Mouse (Mus musculus) T-helper 2 cell (primary cell): ENCODE results near the gene Ptprr.

Source experiments
- in situ Hi-C: fragments of 300-600 bp; cut with MboI, MseI; formaldehyde crosslinking; loops from one replicate; pipeline ENCODE4 v1.15.1; 2025; ENCODE audit warnings: high pct_unique_total_duplicates

The Ptprr gene

GRCm38 (mm10) chr10:116017845-116018479, at the start of gene Ptprr:
Gene Ptprr (plus strand): TSS chr10:116018213.
- in situ Hi-C loops, result no loop called here

GRCm38 (mm10) chr10:115976345-115976744, 41.7 kb upstream of the Ptprr start:
- in situ Hi-C loops, result no loop called here

GRCm38 (mm10) chr10:115978992-115979391, 39.0 kb upstream of the Ptprr start:
- in situ Hi-C loops, result no loop called here

GRCm38 (mm10) chr10:115980018-115980417, 38.0 kb upstream of the Ptprr start:
- in situ Hi-C loops, result no loop called here

- in situ Hi-C loops, result no loop called here
Observed at GRCm38 (mm10) chr10:115984308-115984707, 33.7 kb upstream of the Ptprr start.

- in situ Hi-C loops, result no loop called here
Observed at GRCm38 (mm10) chr10:116001838-116002237, 16.2 kb upstream of the Ptprr start.

- in situ Hi-C loops, result no loop called here
Observed at GRCm38 (mm10) chr10:116006675-116007074, 11.3 kb upstream of the Ptprr start.

GRCm38 (mm10) chr10:116018480-116018891, 473 bp downstream of the Ptprr start:
- in situ Hi-C loops, result no loop called here

GRCm38 (mm10) chr10:116019086-116019860, 1.3 kb downstream of the Ptprr start:
- in situ Hi-C loops, result no loop called here

- in situ Hi-C loops, result no loop called here
Observed at GRCm38 (mm10) chr10:116021081-116021480, 3.1 kb downstream of the Ptprr start.

GRCm38 (mm10) chr10:116038150-116038549, 20.1 kb downstream of the Ptprr start:
- in situ Hi-C loops, result no loop called here

- in situ Hi-C loops, result no loop called here
Observed at GRCm38 (mm10) chr10:116075954-116076353, 57.9 kb downstream of the Ptprr start.

GRCm38 (mm10) chr10:116078636-116079035, 60.6 kb downstream of the Ptprr start:
- in situ Hi-C loops, result no loop called here

- in situ Hi-C loops, result no loop called here
Observed at GRCm38 (mm10) chr10:116079396-116079795, 61.4 kb downstream of the Ptprr start.

- in situ Hi-C loops, result loop anchor here (10.0 kb wide), 1 partner anchor 114 kb away; no protein-coding TSS in a partner anchor
Observed at GRCm38 (mm10) chr10:116080841-116081240, 62.8 kb downstream of the Ptprr start.

- in situ Hi-C loops, result loop anchor here (10.0 kb wide), 1 partner anchor 111 kb away; no protein-coding TSS in a partner anchor
Observed at GRCm38 (mm10) chr10:116083965-116084364, 66.0 kb downstream of the Ptprr start.

GRCm38 (mm10) chr10:116096466-116096865, 78.5 kb downstream of the Ptprr start:
- in situ Hi-C loops, result no loop called here

- in situ Hi-C loops, result no loop called here
Observed at GRCm38 (mm10) chr10:116098470-116098869, 80.5 kb downstream of the Ptprr start.

GRCm38 (mm10) chr10:116108176-116108575, 90.2 kb downstream of the Ptprr start:
- in situ Hi-C loops, result no loop called here

GRCm38 (mm10) chr10:116108730-116109129, 90.7 kb downstream of the Ptprr start:
- in situ Hi-C loops, result no loop called here

- in situ Hi-C loops, result no loop called here
Observed at GRCm38 (mm10) chr10:116112868-116113267, 94.9 kb downstream of the Ptprr start.

- in situ Hi-C loops, result no loop called here
Observed at GRCm38 (mm10) chr10:116113867-116114474, 96.0 kb downstream of the Ptprr start, which contains the start of gene 4933416C03Rik. Gene 4933416C03Rik (minus strand): TSS chr10:116113917.
